Mouse (Mus musculus) embryonic stem cell, embryonic (primary cell): Measurements from ENCODE around the gene Dpep1.

ENCODE experiments used
- CTCF ChIA-PET, 4 experiments: fragments of 300-600 bp in 2 of 4; fragments of 350-600 bp in 2 of 4; sonication (Branson Sonifier 250); formaldehyde crosslinking; loops; one replicate each; lab custom pipeline; 2022; ENCODE audit warnings: inconsistent platforms in 2 of 4; lab: Charles Lee
- POLR2A ChIA-PET, 4 experiments: fragments of 300-600 bp in 2 of 4; fragments of 350-600 bp in 2 of 4; sonication (Branson Sonifier 250); formaldehyde crosslinking; loops; one replicate each; lab custom pipeline; 2022; ENCODE audit warnings: antibody characterized with exemption in 4 of 4, inconsistent platforms in 1 of 4; lab: Charles Lee

Dpep1 gene

GRCm38 (mm10) chr8:123185566-123186409, at the start of gene Dpep1:
Gene Dpep1 (plus strand): TSS chr8:123186242.
- POLR2A ChIA-PET = interaction anchor here in 3 of 4 experiments (0.6 to 2.2 kb wide), 14 partner anchors 9 to 612 kb away, joined by 3 to 8 read pairs (median 4); partner anchors contain the start of genes Chmp1a (in 2 of the 3) and Spata33 (in 2 of the 3)
- CTCF ChIA-PET = interaction anchor here in 3 of 4 experiments (0.6 to 1.0 kb wide), 4 partner anchors 28 to 1213 kb away, joined by 3 to 4 read pairs (median 3); no protein-coding TSS in a partner anchor

- CTCF ChIA-PET = interaction anchor here in 2 of 4 experiments (0.6 kb wide), 2 partner anchors 270 to 645 kb away, joined by 3 to 6 read pairs; no protein-coding TSS in a partner anchor
- POLR2A ChIA-PET = interaction anchor here in 2 of 4 experiments (0.7 to 3.0 kb wide), 5 partner anchors 9 to 97 kb away, joined by 3 to 11 read pairs (median 5); no protein-coding TSS in a partner anchor
Measured at GRCm38 (mm10) chr8:123136287-123136686, 49.8 kb upstream of the Dpep1 start.

GRCm38 (mm10) chr8:123137645-123138077, 48.4 kb upstream of the Dpep1 start:
- CTCF ChIA-PET = interaction anchor here in 3 of 4 experiments (0.5 to 1.7 kb wide), 5 partner anchors 9 to 75 kb away, joined by 3 to 4 read pairs (median 4); partner anchors contain the start of genes Chmp1a (in 1 of the 3) and Spata33 (in 1 of the 3)
- POLR2A ChIA-PET = interaction anchor here in 3 of 4 experiments (0.5 to 3.0 kb wide), 15 partner anchors 8 to 315 kb away, joined by 3 to 11 read pairs (median 4); partner anchors contain the start of genes Chmp1a (in 2 of the 3) and Spata33 (in 2 of the 3)

- ChIA-PET POLR2A (interaction anchor here in 1 of 4 experiments (1.9 to 2.0 kb wide), 2 partner anchors 10 to 31 kb away, joined by 4 to 6 read pairs; no protein-coding TSS in a partner anchor), CTCF (interaction anchor here in 2 of 4 experiments (1.6 to 1.7 kb wide), 2 partner anchors 10 to 51 kb away, joined by 4 read pairs; no protein-coding TSS in a partner anchor)
Measured at GRCm38 (mm10) chr8:123138741-123139140, 47.3 kb upstream of the Dpep1 start.

GRCm38 (mm10) chr8:123141741-123142462, 44.1 kb upstream of the Dpep1 start:
- CTCF ChIA-PET = interaction anchor here in 3 of 4 experiments (0.6 to 1.2 kb wide), 4 partner anchors 37 to 216 kb away, joined by 3 to 16 read pairs (median 3); partner anchors contain the start of genes Chmp1a (in 1 of the 3) and Spata33 (in 1 of the 3)
- POLR2A ChIA-PET = interaction anchor here in 3 of 4 experiments (0.6 to 1.9 kb wide), 10 partner anchors 15 to 267 kb away, joined by 3 to 6 read pairs (median 3); partner anchors contain the start of genes Chmp1a (in 1 of the 3) and Spata33 (in 1 of the 3)

GRCm38 (mm10) chr8:123145279-123145678, 40.8 kb upstream of the Dpep1 start:
- POLR2A ChIA-PET = interaction anchor here in 1 of 4 experiments (0.8 to 3.3 kb wide), 9 partner anchors 9 to 89 kb away, joined by 3 to 15 read pairs (median 4); partner anchors contain the start of gene Sult5a1

GRCm38 (mm10) chr8:123146390-123146789, 39.7 kb upstream of the Dpep1 start:
- ChIA-PET POLR2A (interaction anchor here in 3 of 4 experiments (0.6 to 3.3 kb wide), 10 partner anchors 10 to 729 kb away, joined by 3 to 15 read pairs (median 4); partner anchors contain the start of gene Sult5a1 (in 1 of the 3)), CTCF (interaction anchor here (0.6 to 3.0 kb wide), 12 partner anchors 9 to 829 kb away, joined by 3 to 15 read pairs (median 4); no protein-coding TSS in a partner anchor)

More at GRCm38 (mm10) chr8:123145279-123145678, 40.8 kb upstream of the Dpep1 start:
- CTCF ChIA-PET = interaction anchor here (0.6 to 1.5 kb wide), 10 partner anchors 10 to 91 kb away, joined by 3 to 5 read pairs (median 3); partner anchors contain the start of gene Spata2l (in 1 of the 4)

GRCm38 (mm10) chr8:123150737-123151171, 35.3 kb upstream of the Dpep1 start:
- ChIA-PET CTCF (interaction anchor here in 1 of 4 experiments (0.9 to 1.0 kb wide), 2 partner anchors 11 to 43 kb away, joined by 4 read pairs; no protein-coding TSS in a partner anchor), POLR2A (interaction anchor here in 1 of 4 experiments (0.6 to 1.5 kb wide), 6 partner anchors 11 to 314 kb away, joined by 3 to 4 read pairs (median 3); partner anchors contain the start of genes Chmp1a and Spata33)

GRCm38 (mm10) chr8:123155177-123155576, 30.9 kb upstream of the Dpep1 start:
- POLR2A ChIA-PET = interaction anchor here in 2 of 4 experiments (0.9 to 1.7 kb wide), 7 partner anchors 17 to 58 kb away, joined by 3 to 7 read pairs (median 3); partner anchors contain the start of genes Chmp1a (in 2 of the 2) and Spata33 (in 2 of the 2)
- CTCF ChIA-PET = interaction anchor here in 2 of 4 experiments (0.7 to 1.0 kb wide), 3 partner anchors 10 to 219 kb away, joined by 3 to 5 read pairs (median 4); no protein-coding TSS in a partner anchor

GRCm38 (mm10) chr8:123156070-123156773, 29.8 kb upstream of the Dpep1 start:
- ChIA-PET POLR2A (interaction anchor here in 3 of 4 experiments (0.6 to 3.0 kb wide), 13 partner anchors 9 to 186 kb away, joined by 3 to 15 read pairs (median 4); partner anchors contain the start of genes Chmp1a (in 2 of the 3) and Spata33 (in 2 of the 3)), CTCF (interaction anchor here in 2 of 4 experiments (0.6 to 1.1 kb wide), 3 partner anchors 11 to 35 kb away, joined by 3 to 4 read pairs (median 3); no protein-coding TSS in a partner anchor)

- POLR2A ChIA-PET = interaction anchor here in 3 of 4 experiments (0.8 to 3.0 kb wide), 6 partner anchors 11 to 44 kb away, joined by 3 to 15 read pairs (median 4); no protein-coding TSS in a partner anchor
- CTCF ChIA-PET = interaction anchor here in 1 of 4 experiments (1.1 to 2.2 kb wide), 2 partner anchors 10 to 51 kb away, joined by 3 to 5 read pairs; no protein-coding TSS in a partner anchor
Measured at GRCm38 (mm10) chr8:123157888-123158465, 28.1 kb upstream of the Dpep1 start, which contains the start of gene Sult5a1. Gene Sult5a1 (minus strand): TSS chr8:123158315.

- POLR2A ChIA-PET = interaction anchor here in 2 of 4 experiments (0.6 to 1.9 kb wide), 7 partner anchors 9 to 326 kb away, joined by 3 to 7 read pairs (median 3); partner anchors contain the start of genes Chmp1a (in 1 of the 2) and Spata33 (in 1 of the 2)
- CTCF ChIA-PET = interaction anchor here in 2 of 4 experiments (0.6 kb wide), 3 partner anchors 25 to 463 kb away, joined by 3 read pairs; no protein-coding TSS in a partner anchor
Measured at GRCm38 (mm10) chr8:123181391-123181790, 4.7 kb upstream of the Dpep1 start.

- ChIA-PET POLR2A (interaction anchor here in 2 of 4 experiments (1.0 to 2.3 kb wide), 4 partner anchors 9 to 38 kb away, joined by 3 to 11 read pairs (median 4); partner anchors contain the start of genes Chmp1a (in 1 of the 2) and Spata33 (in 1 of the 2)), CTCF (interaction anchor here in 1 of 4 experiments (0.6 kb wide), 1 partner anchor 18 kb away, joined by 3 read pairs; no protein-coding TSS in a partner anchor)
Measured at GRCm38 (mm10) chr8:123188006-123188405, 2.0 kb downstream of the Dpep1 start.

GRCm38 (mm10) chr8:123188841-123189240, 2.8 kb downstream of the Dpep1 start:
- CTCF ChIA-PET = interaction anchor here (0.5 to 3.6 kb wide), 7 partner anchors 8 to 1037 kb away, joined by 3 to 17 read pairs (median 3); no protein-coding TSS in a partner anchor
- POLR2A ChIA-PET = interaction anchor here (0.6 to 2.3 kb wide), 7 partner anchors 9 to 842 kb away, joined by 3 to 11 read pairs (median 4); partner anchors contain the start of genes Chmp1a (in 1 of the 4) and Spata33 (in 1 of the 4)
